Mouse (Mus musculus) liver, adult (tissue): ENCODE data around the gene Gstm3.

Experiments used
- GATA4 ChIP-seq: IDR thresholded peaks from 2 replicates; pipeline ENCODE4 v1.6.1; 2014; ENCODE audit warnings: mild to moderate bottlenecking, low read length; ENCODE audit not compliant: insufficient replicate concordance

Gene Gstm3

GRCm38 (mm10) chr3:107983771-107984170 lies 14.7 kb upstream of the Gstm3 start:
- TF ChIP-seq GATA4, result no peak

GRCm38 (mm10) chr3:107982726-107983125 lies 13.6 kb upstream of the Gstm3 start:
- TF ChIP-seq GATA4, result no peak

GRCm38 (mm10) chr3:107981261-107981660 lies 12.2 kb upstream of the Gstm3 start:
- TF ChIP-seq GATA4, result no peak

- TF ChIP-seq GATA4, result no peak
These were observed 8.6 kb upstream of the Gstm3 start for GRCm38 (mm10) chr3:107977691-107978090.

- TF ChIP-seq GATA4, result peak; percentile 90
These were observed 5.2 kb upstream of the Gstm3 start for GRCm38 (mm10) chr3:107974237-107974636.

- TF ChIP-seq GATA4, result peak; percentile 61; the same call in 1 of the 2 replicates
These were observed 3.0 kb upstream of the Gstm3 start for GRCm38 (mm10) chr3:107972070-107972469.

GRCm38 (mm10) chr3:107966631-107967030 lies 2.5 kb downstream of the Gstm3 start:
- TF ChIP-seq GATA4, result no peak

GRCm38 (mm10) chr3:107965592-107965991 lies 3.5 kb downstream of the Gstm3 start:
- no peak for TF ChIP-seq GATA4

- TF ChIP-seq GATA4, result no peak
These were observed 4.3 kb downstream of the Gstm3 start for GRCm38 (mm10) chr3:107964656-107965308.

GRCm38 (mm10) chr3:107964026-107964425 lies 5.1 kb downstream of the Gstm3 start:
- no peak for TF ChIP-seq GATA4

- no peak for TF ChIP-seq GATA4
These were observed 15.2 kb downstream of the Gstm3 start for GRCm38 (mm10) chr3:107953906-107954305.

- TF ChIP-seq GATA4, result peak; percentile 58; the same call in 1 of the 2 replicates
These were observed 15.7 kb downstream of the Gstm3 start for GRCm38 (mm10) chr3:107953328-107953755.

GRCm38 (mm10) chr3:107950531-107950930 lies 18.6 kb downstream of the Gstm3 start:
- no peak for TF ChIP-seq GATA4

- TF ChIP-seq GATA4, result no peak
These were observed 23.4 kb downstream of the Gstm3 start for GRCm38 (mm10) chr3:107945729-107946128.

GRCm38 (mm10) chr3:107943239-107943990 lies 25.7 kb downstream of the Gstm3 start, which contains the start of gene Gstm6:
Gene Gstm6, minus strand, starts transcription at chr3:107943749.
- TF ChIP-seq GATA4, result no peak

GRCm38 (mm10) chr3:107941261-107941660 lies 27.8 kb downstream of the Gstm3 start:
- no peak for TF ChIP-seq GATA4
